Comparison of ENCODE assay signal across 12 mouse cellular contexts in the genomic region with DNA sequence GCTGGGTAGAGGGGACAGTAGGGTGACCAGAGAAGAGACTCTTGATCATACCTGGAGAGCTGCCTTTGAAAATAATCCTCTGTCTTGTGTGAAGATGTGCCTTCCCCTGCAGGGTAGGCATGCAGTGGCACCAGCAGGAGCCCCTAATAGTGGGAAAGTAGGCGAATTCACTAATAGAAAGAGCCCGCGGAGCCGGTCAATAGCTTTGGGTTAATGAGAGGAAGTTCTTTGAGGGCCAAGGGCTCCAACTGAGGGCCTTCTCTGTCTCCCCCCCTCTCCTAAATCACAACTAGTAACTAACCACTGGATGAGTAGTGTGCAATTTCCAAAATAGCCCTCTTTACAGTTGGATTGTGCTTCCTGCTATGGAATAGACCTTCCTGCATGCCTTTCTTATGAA. TPM values are rescaled to one million over a fixed set of nuclear protein-coding genes. Genes with fewer than 3 reads are reported as not detected.
DNase-seq lines count a peak whose midpoint lies in the region; ATAC-seq and TF ChIP-seq lines count a peak whose summit lies in the region.
"Had no signal": no experiment of that assay in that cellular context is flagged by ENCODE, and none has a peak within 500 bp of the region (broad histone marks: within the 10 kb centered on the region; RNA-seq: fewer than 3 reads in every experiment).

No protein-coding gene starts in this region.

- H3K9me3 ChIP-seq in heart, embryonic 14.5 days (ENCODE audit: control insufficient read depth, low read length) = no peaks in the 10 kb centered on the region
- H3K9me3 ChIP-seq in forebrain, embryonic 15.5 days = no peaks in the 10 kb centered on the region
- no peaks in the 10 kb centered on the region for H3K9me3 ChIP-seq in limb, embryonic 14.5 days (ENCODE audit: control insufficient read depth, low read length)
- H3K9me3 ChIP-seq in intestine, embryonic 16.5 days (ENCODE audit: control insufficient read depth, low read length) = no peaks in the 10 kb centered on the region

- no peak for DNase-seq in heart, postnatal 25 days (ENCODE audit: low spot score)
- DNase-seq in limb, embryonic 14.5 days (ENCODE audit: low spot score) = no peak
- DNase-seq in embryo, embryonic 10 days (ENCODE audit: low spot score) = no peak
- DNase-seq in kidney, postnatal 14 days = no peak
- DNase-seq: cerebellum, postnatal 14 days; heart, postnatal 36 days had no signal

- no peaks in the 10 kb centered on the region for H3K36me3 ChIP-seq in heart, embryonic 14.5 days (ENCODE audit: control insufficient read depth, insufficient read depth, low read length)
- H3K36me3 ChIP-seq in forebrain, embryonic 15.5 days = no peaks in the 10 kb centered on the region
- H3K36me3 ChIP-seq in limb, embryonic 14.5 days (ENCODE audit: control insufficient read depth, insufficient read depth, low read length) = no peaks in the 10 kb centered on the region
- H3K36me3 ChIP-seq in intestine, embryonic 16.5 days (ENCODE audit: control insufficient read depth, insufficient read depth, low read length) = no peaks in the 10 kb centered on the region

- TF ChIP-seq POLR2A in cortical plate, adult 2 months (IDR thresholded peaks at IDR 0.05; ENCODE audit: extremely low read depth, insufficient read depth, low read length) = no peak
- TF ChIP-seq POLR2A in limb, embryonic 14.5 days (IDR thresholded peaks at IDR 0.05; ENCODE audit: borderline replicate concordance, extremely low read depth, insufficient read depth, insufficient read length) = no peak

- intact Hi-C loops in heart, postnatal 25 days (cut with DNase I) = loop anchor here (5.0 kb wide), 1 partner anchor 33 kb away; no protein-coding TSS in a partner anchor

- peaks cover 21 to 38% of the 10 kb centered on the region in 2 experiments for H3K4me1 ChIP-seq in heart, embryonic 14.5 days (ENCODE audit: control insufficient read depth in 2 of 2, insufficient read depth in 2 of 2, low read length in 2 of 2)
- H3K4me1 ChIP-seq in cortical plate, adult 2 months (ENCODE audit: control insufficient read depth, insufficient read depth, low read length) = no peaks in the 10 kb centered on the region; the same call in 1 of the 2 replicates
- H3K4me1 ChIP-seq in forebrain, embryonic 15.5 days = peaks cover 56% of the 10 kb centered on the region
- H3K4me1 ChIP-seq in limb, embryonic 14.5 days (ENCODE audit: control insufficient read depth, insufficient read depth, low read length) = peaks cover 45% of the 10 kb centered on the region
- H3K4me1 ChIP-seq in intestine, embryonic 16.5 days (ENCODE audit: control insufficient read depth, insufficient read depth, low read length) = peaks cover 7% of the 10 kb centered on the region; the same call in 1 of the 2 replicates

- no peak overlapping the region for H3K4me2 ChIP-seq in heart, embryonic 14.5 days (ENCODE audit: low read length)
- H3K4me2 ChIP-seq in forebrain, embryonic 15.5 days (replicated peaks) = no peak overlapping the region
- H3K4me2 ChIP-seq in limb, embryonic 14.5 days (replicated peaks; ENCODE audit: low read depth, low read length, severe bottlenecking) = no peak overlapping the region
- no peak overlapping the region for H3K4me2 ChIP-seq in intestine, embryonic 16.5 days (ENCODE audit: low read depth, low read length)

- peak overlapping the region; percentile 30 to 35; a peak in 2 of 4 replicates for H3K27ac ChIP-seq in heart, embryonic 14.5 days (replicated peaks in 1 of 2; ENCODE audit: control insufficient read depth in 1 of 2, insufficient read depth in 1 of 2, low read depth in 2 of 2, low read length in 2 of 2)
- peak overlapping the region; percentile 84; the same call in 1 of the 2 replicates for H3K27ac ChIP-seq in cortical plate, adult 2 months (ENCODE audit: insufficient read depth, low read length)
- peak overlapping the region; percentile 86 for H3K27ac ChIP-seq in forebrain, embryonic 15.5 days (replicated peaks)
- peak overlapping the region; percentile 55; the same call in 1 of the 2 replicates for H3K27ac ChIP-seq in limb, embryonic 14.5 days (replicated peaks; ENCODE audit: low read depth, low read length)
- H3K27ac ChIP-seq in intestine, embryonic 16.5 days (ENCODE audit: low read length) = no peak overlapping the region

- H3K4me3 ChIP-seq in heart, embryonic 14.5 days (ENCODE audit: control insufficient read depth in 1 of 2, insufficient read depth in 1 of 2, low read depth in 1 of 2, low read length in 2 of 2) = no peak overlapping the region
- no peak overlapping the region for H3K4me3 ChIP-seq in cortical plate, adult 2 months (ENCODE audit: insufficient read depth, low read length)
- H3K4me3 ChIP-seq in forebrain, embryonic 15.5 days = no peak overlapping the region
- H3K4me3 ChIP-seq in limb, embryonic 14.5 days (replicated peaks; ENCODE audit: low read length) = no peak overlapping the region
- no peak overlapping the region for H3K4me3 ChIP-seq in intestine, embryonic 16.5 days (ENCODE audit: low read length)
- H3K4me3 ChIP-seq: myocyte had no signal

- no peak for TF ChIP-seq CTCF in cortical plate, adult 2 months (IDR thresholded peaks at IDR 0.05; ENCODE audit: extremely low read depth, insufficient read depth, low read length)

- 75% methylated on average over 4 of the region's 4 CpGs for WGBS in heart, embryonic 14.5 days
- WGBS in forebrain, embryonic 15.5 days = 4% methylated on average over 4 of the region's 4 CpGs
- WGBS in limb, embryonic 14.5 days = 42% methylated on average over 4 of the region's 4 CpGs
- 69% methylated on average over 4 of the region's 4 CpGs for WGBS in intestine, embryonic 16.5 days

- no peak for ATAC-seq in heart, embryonic 14.5 days (ENCODE audit: insufficient number of reproducible peaks, insufficient read depth, low FRiP score, low read depth)
- ATAC-seq in forebrain, embryonic 15.5 days (replicated peaks) = peak; percentile 41
- no peak for ATAC-seq in limb, embryonic 14.5 days (ENCODE audit: low FRiP score, low read depth)
- ATAC-seq in intestine, embryonic 16.5 days = no peak
- ATAC-seq: lung, postnatal 0 days had no signal

- no peak overlapping the region for H3K9ac ChIP-seq in heart, embryonic 14.5 days (ENCODE audit: low read length)
- no peak overlapping the region for H3K9ac ChIP-seq in forebrain, embryonic 15.5 days (replicated peaks)
- H3K9ac ChIP-seq in limb, embryonic 14.5 days (ENCODE audit: low read depth, low read length, severe bottlenecking) = no peak overlapping the region
- no peak overlapping the region for H3K9ac ChIP-seq in intestine, embryonic 16.5 days (ENCODE audit: low read depth, low read length)

- H3K27me3 ChIP-seq in heart, embryonic 14.5 days (ENCODE audit: control insufficient read depth, insufficient read depth, low read length) = no peaks in the 10 kb centered on the region
- H3K27me3 ChIP-seq in forebrain, embryonic 15.5 days = no peaks in the 10 kb centered on the region
- no peaks in the 10 kb centered on the region for H3K27me3 ChIP-seq in limb, embryonic 14.5 days (ENCODE audit: control insufficient read depth, insufficient read depth, low read length)
- H3K27me3 ChIP-seq in intestine, embryonic 16.5 days (replicated peaks; ENCODE audit: control insufficient read depth, insufficient read depth, low read length) = no peaks in the 10 kb centered on the region

RNA-seq across cellular contexts. Expression of gene Slc1a3, which starts 50.6 kb away (rescaled TPM):
- 13.3 and 13.7 TPM in 2 replicates for polyA plus RNA-seq in heart, embryonic 14.5 days (2014; fragmentation: Nextera tagmentation; extraction: Ambion mirVana)
- total RNA-seq in heart, postnatal 25 days (2021) = 1 to 10 TPM; 1.6 to 1.7 TPM
- 373 TPM in 2 replicates for polyA plus RNA-seq in cortical plate, adult 2 months (2012; rRNA removed)
- polyA plus RNA-seq in forebrain, embryonic 15.5 days (2015; fragmentation: Nextera tagmentation; extraction: Ambion mirVana) = 116 and 123 TPM in 2 replicates
- 20.9 and 25.1 TPM in 2 replicates for polyA plus RNA-seq in limb, embryonic 14.5 days (2012; rRNA removed)
- 26.8 and 31.6 TPM in 2 replicates for polyA plus RNA-seq in limb, embryonic 14.5 days (2014; fragmentation: Nextera tagmentation; extraction: Ambion mirVana)
- polyA plus RNA-seq in intestine, embryonic 16.5 days (2015; fragmentation: Nextera tagmentation; extraction: Ambion mirVana) = 3.7 and 4.0 TPM in 2 replicates
